Mouse (Mus musculus) CH12.LX (cell line): ENCODE results near the gene Slc39a2. TPM values are rescaled to one million over a fixed set of nuclear protein-coding genes. Genes with fewer than 3 reads are reported as not detected.

Source experiments
- DNase-seq: peaks from one replicate; pipeline ENCODE4 v3.0.0-alpha.2; 2013; ENCODE audit errors: extremely low read depth
- H3K27ac ChIP-seq: 2 replicates; pipeline ENCODE4 v1.5.1; 2012; ENCODE audit warnings: low read depth, mild to moderate bottlenecking, control low read depth, moderate library complexity; ENCODE audit not compliant: insufficient read depth
- H3K27me3 ChIP-seq: replicated peaks from 2 replicates; pipeline ENCODE3; 2012; ENCODE audit warnings: inconsistent platforms
- H3K36me3 ChIP-seq, 2 experiments: replicated peaks in 1 of 2; 2 replicates each; pipeline versions ENCODE3 to v1.6.1; 2012; ENCODE audit warnings: inconsistent platforms in 1 of 2, low read length in 1 of 2, mild to moderate bottlenecking in 1 of 2, mixed read lengths in 1 of 2, moderate library complexity in 1 of 2; ENCODE audit not compliant: control insufficient read depth in 1 of 2, insufficient read depth in 1 of 2
- H3K4me1 ChIP-seq, 2 experiments: 2 replicates each; pipeline ENCODE4 v1.6.1; 2012; ENCODE audit warnings: inconsistent platforms in 1 of 2, moderate library complexity in 1 of 2; ENCODE audit not compliant: insufficient read depth in 2 of 2, control insufficient read depth in 1 of 2
- H3K4me2 ChIP-seq: 2 replicates; pipeline ENCODE4 v1.6.1; 2012; ENCODE audit warnings: low read depth, mild to moderate bottlenecking, control low read depth; ENCODE audit not compliant: poor library complexity, insufficient read depth, severe bottlenecking
- H3K4me3 ChIP-seq, 3 experiments: fragments of 150-350 bp in 1 of 3; sonication (generic) in 1 of 3; replicated peaks in 1 of 3; 2 replicates each; pipeline versions ENCODE3 to v1.5.1; 2011 to 2012; ENCODE audit warnings: low read depth in 2 of 3, low read length in 2 of 3, mild to moderate bottlenecking in 2 of 3, moderate library complexity in 2 of 3, control low read depth in 1 of 3, improper control_type of control experiment in 1 of 3, inconsistent platforms in 1 of 3, mixed read lengths in 1 of 3; ENCODE audit not compliant: poor library complexity in 1 of 3
- H3K79me2 ChIP-seq: replicated peaks from 2 replicates; pipeline ENCODE4 v1.6.1; 2012; ENCODE audit warnings: mild to moderate bottlenecking, moderate library complexity; ENCODE audit not compliant: control insufficient read depth, poor library complexity, insufficient read depth, severe bottlenecking; ENCODE audit errors: extremely low read depth
- H3K9ac ChIP-seq: 2 replicates; pipeline ENCODE4 v1.6.1; 2012; ENCODE audit warnings: low read depth, mild to moderate bottlenecking, control low read depth, moderate library complexity; ENCODE audit not compliant: insufficient read depth
- H3K9me3 ChIP-seq: replicated peaks from 2 replicates; pipeline ENCODE3; 2012; ENCODE audit warnings: low read length, inconsistent platforms, mixed read lengths
- CHD1 ChIP-seq: IDR thresholded peaks from 2 replicates; pipeline ENCODE4 v1.6.1; 2012; ENCODE audit warnings: low read depth, low read length, improper control_type of control experiment, inconsistent platforms
- CHD2 ChIP-seq: IDR thresholded peaks from 2 replicates; pipeline ENCODE4 v1.6.1; 2011; ENCODE audit warnings: low read length, improper control_type of control experiment
- EP300 ChIP-seq: IDR thresholded peaks from 2 replicates; pipeline ENCODE4 v1.6.1; 2011; ENCODE audit warnings: low read length, improper control_type of control experiment
- GABPA ChIP-seq: IDR thresholded peaks from 2 replicates; pipeline ENCODE4 v1.6.1; 2012; ENCODE audit warnings: low read depth, low read length, improper control_type of control experiment, inconsistent platforms; ENCODE audit not compliant: insufficient replicate concordance
- JUN ChIP-seq: IDR thresholded peaks from 2 replicates; pipeline ENCODE4 v1.6.1; 2011; ENCODE audit warnings: low read depth, mild to moderate bottlenecking, low read length, improper control_type of control experiment, moderate library complexity; ENCODE audit not compliant: insufficient read depth
- JUND ChIP-seq: conservative IDR thresholded peaks from 2 replicates; pipeline ENCODE4 v1.6.1; 2011; ENCODE audit warnings: low read depth, low read length, improper control_type of control experiment
- MXI1 ChIP-seq: IDR thresholded peaks from 2 replicates; pipeline ENCODE4 v1.6.1; 2011; ENCODE audit warnings: mild to moderate bottlenecking, low read depth, low read length, improper control_type of control experiment
- MYC ChIP-seq: IDR thresholded peaks from 2 replicates; pipeline ENCODE4 v1.6.1; 2011; ENCODE audit warnings: low read depth, mild to moderate bottlenecking, improper control_type of control experiment, low read length
- NRF1 ChIP-seq: IDR thresholded peaks from 2 replicates; pipeline ENCODE4 v1.6.1; 2014; ENCODE audit warnings: low read depth, mild to moderate bottlenecking, inconsistent platforms, low read length, improper control_type of control experiment, moderate library complexity
- PAX5 ChIP-seq: IDR thresholded peaks from 2 replicates; pipeline ENCODE4 v1.6.1; 2012; ENCODE audit warnings: low read length, inconsistent platforms, mixed read lengths
- RAD21 ChIP-seq: IDR thresholded peaks from 2 replicates; pipeline ENCODE4 v1.6.1; 2011; ENCODE audit warnings: low read depth, mild to moderate bottlenecking, low read length, improper control_type of control experiment, moderate library complexity
- RCOR1 ChIP-seq: conservative IDR thresholded peaks from 2 replicates; pipeline ENCODE4 v1.6.1; 2012; ENCODE audit warnings: low read depth, mild to moderate bottlenecking, inconsistent platforms, low read length, improper control_type of control experiment
- SMC3 ChIP-seq: IDR thresholded peaks from 2 replicates; pipeline ENCODE4 v1.6.1; 2011; ENCODE audit warnings: low read depth, low read length, improper control_type of control experiment
- TBP ChIP-seq: conservative IDR thresholded peaks from 2 replicates; pipeline ENCODE4 v1.6.1; 2011; ENCODE audit warnings: low read depth, low read length, improper control_type of control experiment
- UBTF ChIP-seq: IDR thresholded peaks from 2 replicates; pipeline ENCODE4 v1.6.1; 2012; ENCODE audit warnings: low read depth, mild to moderate bottlenecking, inconsistent platforms, low read length, improper control_type of control experiment, moderate library complexity
- USF1 ChIP-seq: IDR thresholded peaks from 2 replicates; pipeline ENCODE4 v1.6.1; 2014; ENCODE audit warnings: low read depth, mild to moderate bottlenecking, inconsistent platforms, low read length, improper control_type of control experiment
- USF2 ChIP-seq: conservative IDR thresholded peaks from 2 replicates; pipeline ENCODE4 v1.6.1; 2011; ENCODE audit warnings: low read depth, low read length, improper control_type of control experiment
- ZKSCAN1 ChIP-seq: IDR thresholded peaks from 2 replicates; pipeline ENCODE4 v1.6.1; 2012; ENCODE audit warnings: low read depth, inconsistent platforms, low read length, improper control_type of control experiment, borderline replicate concordance
- ZNF384 ChIP-seq: IDR thresholded peaks from 2 replicates; pipeline ENCODE4 v1.6.1; 2012; ENCODE audit warnings: low read depth, low read length, improper control_type of control experiment, inconsistent platforms
- dilution Hi-C: fragments of 300-500 bp; cut with MboI; formaldehyde crosslinking; loops from 2 replicates; pipeline ENCODE4 v1.14.3; 2020; ENCODE audit warnings: low sequenced_read_pairs; ENCODE audit not compliant: extremely low pct_unique_long_range_greater_than_20kb, extremely low pct_ligation_motif_present
- in situ Hi-C: fragments of 300-500 bp; cut with MboI; formaldehyde crosslinking; loops from 3 replicates; pipeline ENCODE4 v1.14.3; 2019; ENCODE audit warnings: low sequenced_read_pairs, low pct_ligation_motif_present, low pct_unique_long_range_greater_than_20kb, mixed read lengths
- polyA plus RNA-seq: library from polyadenylated mRNA; unstranded; fragments of >175 nt; gene quantifications from 2 replicates; pipeline ENCODE4 v1.2.1, GENCODE M21; 2012; ENCODE audit warnings: low read depth; ENCODE audit not compliant: insufficient read length
- total RNA-seq, 2 experiments: library from RNA; depleted of rRNA; stranded (reverse); fragments of 300-350 nt in 1 of 2; fragments of >200 nt in 1 of 2; gene quantifications; 2 replicates each; pipeline ENCODE4 v1.2.3; 2012 to 2014

Slc39a2 gene
- total and polyA plus RNA-seq, 3 experiments, result 0.20 to 0.49 (median 0.42) TPM

DNA sequence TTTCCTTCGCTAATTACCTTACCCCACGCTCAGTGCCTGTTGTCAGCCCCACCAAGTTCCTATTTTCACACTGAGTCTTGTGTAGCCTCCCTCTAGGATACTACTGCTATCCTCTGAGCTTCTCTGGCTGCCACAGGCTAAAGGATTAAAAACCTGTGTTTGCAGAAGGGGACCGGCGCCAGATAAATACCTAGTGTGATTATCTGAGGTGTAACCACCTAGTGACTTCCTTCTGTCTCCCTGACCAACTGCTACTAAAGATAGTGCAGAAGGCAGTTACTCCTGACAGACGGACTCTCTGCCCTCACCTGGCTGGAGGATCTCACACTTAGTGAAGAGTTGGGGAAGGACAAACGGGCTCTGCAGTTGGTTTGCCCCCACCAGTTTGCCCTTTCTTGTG lies 3.3 kb downstream of the Slc39a2 start:
- H3K4me3 ChIP-seq, result no peak overlapping the region
- DNase-seq, result no peak
- H3K4me2 ChIP-seq, result no peak overlapping the region
- no peaks in the 10 kb centered on the region for H3K9me3 ChIP-seq
- in situ Hi-C loops (no loop called here), dilution Hi-C loops (no loop called here)
- H3K9ac ChIP-seq, result no peak overlapping the region
- H3K36me3 ChIP-seq, result peaks cover 17 to 52% of the 10 kb centered on the region in 2 experiments
- no peak overlapping the region for H3K27ac ChIP-seq
- H3K79me2 ChIP-seq, result no peaks in the 10 kb centered on the region
- no peaks in the 10 kb centered on the region for H3K4me1 ChIP-seq
- H3K27me3 ChIP-seq, result no peaks in the 10 kb centered on the region
- TF ChIP-seq EP300 (no peak), NRF1 (no peak), CHD2 (no peak), GABPA (no peak), JUND (no peak), USF1 (no peak), ZNF384 (no peak)

DNA sequence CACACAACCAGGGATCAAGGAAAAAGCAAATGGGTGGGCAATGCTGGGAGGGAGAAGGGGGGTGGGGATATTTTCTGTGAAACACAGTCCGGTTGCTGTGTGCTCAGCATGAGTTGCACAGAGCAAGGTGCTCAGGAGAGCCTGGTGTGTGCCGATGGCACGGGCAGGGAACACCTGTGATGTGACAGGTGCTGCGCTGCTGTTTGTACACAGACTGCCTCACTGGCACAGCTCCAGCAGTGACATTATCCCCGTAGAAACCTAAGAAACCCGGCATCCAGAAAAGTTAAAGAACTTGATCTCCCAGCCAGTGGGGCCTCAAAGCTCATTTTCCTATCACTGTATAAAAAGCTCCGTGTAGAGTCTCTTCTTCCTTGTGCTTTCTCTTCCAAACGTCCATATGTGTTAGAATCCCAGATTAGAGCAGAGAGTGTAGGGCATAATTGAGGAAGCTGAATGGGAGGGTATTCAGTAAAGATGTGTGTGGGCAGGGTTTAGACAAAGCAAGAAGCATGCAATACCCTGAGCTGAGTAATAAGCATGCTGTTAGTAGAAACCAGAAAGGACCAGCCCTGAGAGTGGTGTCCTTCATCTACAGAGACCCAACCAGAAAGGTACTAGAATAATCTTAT lies 4.0 kb downstream of the Slc39a2 start:
- Histone ChIP-seq H3K9me3 (no peaks in the 10 kb centered on the region), H3K9ac (no peak overlapping the region)
- no peak for TF ChIP-seq UBTF
- no peak for TF ChIP-seq MXI1
- TF ChIP-seq PAX5, result no peak
- TF ChIP-seq JUN, result no peak
- no peak for TF ChIP-seq SMC3
- no peak for TF ChIP-seq USF1
- no peak for TF ChIP-seq RAD21
- TF ChIP-seq USF2, result no peak
- TF ChIP-seq RCOR1, result no peak
- TF ChIP-seq NRF1, result no peak
- no peak for TF ChIP-seq MYC
- no peak for TF ChIP-seq TBP
- no peak for TF ChIP-seq ZKSCAN1
- TF ChIP-seq CHD1, result no peak
- TF ChIP-seq, all 38 proteins: peak for 0
- Histone ChIP-seq H3K79me2 (no peaks in the 10 kb centered on the region), H3K4me2 (no peak overlapping the region), H3K27me3 (no peaks in the 10 kb centered on the region), H3K27ac (no peak overlapping the region), H3K4me3 (no peak overlapping the region), H3K36me3 (peaks cover 11 to 46% of the 10 kb centered on the region in 2 experiments), H3K4me1 (no peaks in the 10 kb centered on the region)
- in situ Hi-C loops (no loop called here), dilution Hi-C loops (no loop called here)
- no peak for DNase-seq
